Mouse (Mus musculus) stomach, embryonic 14.5 days (tissue): ENCODE measurements around the gene Tceal3. TPM values are rescaled to one million over a fixed set of nuclear protein-coding genes. Genes with fewer than 3 reads are reported as not detected.
"Not testable (repeated sequence)": the region's sequence is repeated elsewhere in the genome, so short reads cannot be mapped to it uniquely, and the experiment has no call there.

Experiments
- ATAC-seq: fragments of 200-750 bp; cut with Nextera tagmentation; 2 replicates; pipeline ENCODE4 v1.8.0; 2017; ENCODE audit warnings: low read depth, moderate TSS enrichment; ENCODE audit not compliant: insufficient number of reproducible peaks, insufficient read depth, low FRiP score
- H3K27ac ChIP-seq: fragments of 300-500 bp; sonication (generic); 2 replicates; pipeline ENCODE4 v1.5.1; 2014; ENCODE audit warnings: mild to moderate bottlenecking, low read length, moderate library complexity, mixed read lengths
- H3K27me3 ChIP-seq: fragments of 300-500 bp; sonication (generic); 2 replicates; pipeline ENCODE4 v1.6.1; 2014; ENCODE audit warnings: low read length, control low read depth, mixed read lengths; ENCODE audit not compliant: control insufficient read depth, insufficient read depth
- H3K36me3 ChIP-seq: fragments of 300-500 bp; sonication (generic); 2 replicates; pipeline ENCODE4 v1.6.1; 2014; ENCODE audit warnings: mild to moderate bottlenecking, control low read depth, low read length, moderate library complexity, mixed read lengths; ENCODE audit not compliant: control insufficient read depth, insufficient read depth
- H3K4me1 ChIP-seq: fragments of 300-500 bp; sonication (generic); 2 replicates; pipeline ENCODE4 v1.6.1; 2014; ENCODE audit warnings: low read length, control low read depth, mixed read lengths; ENCODE audit not compliant: control insufficient read depth, insufficient read depth
- H3K4me2 ChIP-seq: fragments of 300-500 bp; sonication (generic); replicated peaks from 2 replicates; pipeline ENCODE4 v1.6.1; 2014; ENCODE audit warnings: low read depth, low read length, control low read depth
- H3K4me3 ChIP-seq: fragments of 300-500 bp; sonication (generic); 2 replicates; pipeline ENCODE4 v1.5.1; 2014; ENCODE audit warnings: low read depth, low read length, control low read depth
- H3K9ac ChIP-seq: fragments of 300-500 bp; sonication (generic); replicated peaks from 2 replicates; pipeline ENCODE4 v1.6.1; 2014; ENCODE audit warnings: low read depth, mild to moderate bottlenecking, control low read depth, low read length, moderate library complexity, mixed read lengths
- H3K9me3 ChIP-seq: fragments of 300-500 bp; sonication (generic); 2 replicates; pipeline ENCODE4 v1.6.1; 2016; ENCODE audit warnings: low read depth, low read length, control low read depth; ENCODE audit not compliant: control insufficient read depth
- WGBS: fragments of 180-500 bp; shearing (Covaris S2); extraction: QIAGEN DNeasy Blood & Tissue Kit; methylation state at CpG from one replicate; pipeline ENCODE4 v1.1.7; 2014; 5-methylcytosine and 5-hydroxymethylcytosine counted together
- polyA plus RNA-seq: library from polyadenylated mRNA; unstranded; fragments of >200 nt; fragmentation: Nextera tagmentation; extraction: Ambion mirVana; gene quantifications from 2 replicates; pipeline ENCODE4 v1.2.1, GENCODE M21; 2014

Tceal3 gene
- polyA plus RNA-seq, result 7.1 and 8.4 TPM in 2 replicates

GRCm38 (mm10) chrX:136590199-136590896, at the start of gene Tceal3:
Gene Tceal3 (plus strand): TSS chrX:136590842.
- H3K4me3 ChIP-seq, result no peak within 1 kb of the TSS
- WGBS, result 55% methylated on average over 12 of the region's 12 CpGs
- H3K4me2 ChIP-seq, result no peak within 1 kb of the TSS
- H3K27ac ChIP-seq, result no peak within 1 kb of the TSS
- no peaks in the 10 kb centered on the region for H3K27me3 ChIP-seq
- H3K36me3 ChIP-seq, result no peaks in the 10 kb centered on the region
- H3K9ac ChIP-seq, result no peak within 1 kb of the TSS
- ATAC-seq, result 0 out of 2 replicates have a peak, but pooled peaks have one; percentile 23
- H3K9me3 ChIP-seq, result no peaks in the 10 kb centered on the region
- no peaks in the 10 kb centered on the region for H3K4me1 ChIP-seq

- not testable (repeated sequence) for H3K4me3 ChIP-seq, H3K4me1 ChIP-seq, H3K9me3 ChIP-seq, H3K9ac ChIP-seq, H3K27me3 ChIP-seq, H3K27ac ChIP-seq, H3K36me3 ChIP-seq, ATAC-seq, H3K4me2 ChIP-seq
- WGBS, result 64% methylated on average over 1 of the region's 1 CpGs
Observed at GRCm38 (mm10) chrX:136543956-136544355, 46.7 kb upstream of the Tceal3 start, which contains the start of gene Kir3dl2. Gene Kir3dl2 (minus strand): TSS chrX:136544056.

- H3K4me3 ChIP-seq, H3K9ac ChIP-seq, H3K36me3 ChIP-seq, H3K27ac ChIP-seq, H3K4me1 ChIP-seq, H3K4me2 ChIP-seq, ATAC-seq, H3K9me3 ChIP-seq, H3K27me3 ChIP-seq: not testable (repeated sequence)
- WGBS, result 91% methylated on average over 9 of the region's 9 CpGs
Observed at GRCm38 (mm10) chrX:136569094-136569493, 21.5 kb upstream of the Tceal3 start.

- no peaks in the 10 kb centered on the region for H3K4me1 ChIP-seq
- no peak overlapping the region for H3K4me3 ChIP-seq
- no peaks in the 10 kb centered on the region for H3K27me3 ChIP-seq
- no peak overlapping the region for H3K9ac ChIP-seq
- no peak overlapping the region for H3K27ac ChIP-seq
- H3K4me2 ChIP-seq, result no peak overlapping the region
- 84% methylated on average over 1 of the region's 1 CpGs for WGBS
- H3K36me3 ChIP-seq, result no peaks in the 10 kb centered on the region
- H3K9me3 ChIP-seq, result no peaks in the 10 kb centered on the region
- ATAC-seq, result no peak
Observed at GRCm38 (mm10) chrX:136584617-136585016, 6.0 kb upstream of the Tceal3 start.

- Histone ChIP-seq H3K9ac (no peak overlapping the region), H3K4me1 (no peaks in the 10 kb centered on the region), H3K4me3 (no peak overlapping the region), H3K9me3 (no peaks in the 10 kb centered on the region), H3K27me3 (no peaks in the 10 kb centered on the region), H3K27ac (no peak overlapping the region), H3K36me3 (no peaks in the 10 kb centered on the region), H3K4me2 (no peak overlapping the region)
- no peak for ATAC-seq
- WGBS, result 25% methylated on average over 2 of the region's 2 CpGs
Observed at GRCm38 (mm10) chrX:136590897-136591257, 235 bp downstream of the Tceal3 start.

GRCm38 (mm10) chrX:136599416-136599815, 8.8 kb downstream of the Tceal3 start:
- Histone ChIP-seq H3K9ac (no peak overlapping the region), H3K4me3 (no peak overlapping the region), H3K36me3 (no peaks in the 10 kb centered on the region), H3K27me3 (no peaks in the 10 kb centered on the region), H3K27ac (no peak overlapping the region), H3K9me3 (no peaks in the 10 kb centered on the region), H3K4me1 (no peaks in the 10 kb centered on the region), H3K4me2 (no peak overlapping the region)
- WGBS, result 23% methylated on average over 3 of the region's 3 CpGs
- ATAC-seq, result no peak

GRCm38 (mm10) chrX:136606951-136607350, 16.3 kb downstream of the Tceal3 start:
- WGBS, result 82% methylated on average over 4 of the region's 4 CpGs
- Histone ChIP-seq H3K9ac (no peak overlapping the region), H3K9me3 (no peaks in the 10 kb centered on the region), H3K4me2 (no peak overlapping the region), H3K27ac (no peak overlapping the region), H3K36me3 (no peaks in the 10 kb centered on the region), H3K27me3 (no peaks in the 10 kb centered on the region), H3K4me3 (no peak overlapping the region), H3K4me1 (no peaks in the 10 kb centered on the region)
- no peak for ATAC-seq

- Histone ChIP-seq H3K36me3 (no peaks in the 10 kb centered on the region), H3K4me3 (no peak overlapping the region), H3K4me2 (no peak overlapping the region), H3K9me3 (no peaks in the 10 kb centered on the region), H3K27me3 (no peaks in the 10 kb centered on the region), H3K4me1 (no peaks in the 10 kb centered on the region), H3K9ac (no peak overlapping the region), H3K27ac (no peak overlapping the region)
- no peak for ATAC-seq
- 83% methylated on average over 3 of the region's 3 CpGs for WGBS
Observed at GRCm38 (mm10) chrX:136607395-136607794, 16.8 kb downstream of the Tceal3 start.

GRCm38 (mm10) chrX:136611346-136611745, 20.7 kb downstream of the Tceal3 start:
- H3K4me2 ChIP-seq, result no peak overlapping the region
- no peak overlapping the region for H3K27ac ChIP-seq
- no peaks in the 10 kb centered on the region for H3K27me3 ChIP-seq
- no peaks in the 10 kb centered on the region for H3K4me1 ChIP-seq
- no peak for ATAC-seq
- H3K9me3 ChIP-seq, result no peaks in the 10 kb centered on the region
- H3K4me3 ChIP-seq, result no peak overlapping the region
- H3K9ac ChIP-seq, result no peak overlapping the region
- no peaks in the 10 kb centered on the region for H3K36me3 ChIP-seq
- WGBS, result 60% methylated on average over 3 of the region's 3 CpGs
